Mouse (Mus musculus) Patski (cell line): ENCODE measurements around the gene Gpc2. TPM values are rescaled to one million over a fixed set of nuclear protein-coding genes. Genes with fewer than 3 reads are reported as not detected.
A peak's percentile ranks its signal among the peaks of the same experiment; 100 is the strongest.

Source experiments
- ATAC-seq: fragments of 100-300 bp; one replicate; pipeline ENCODE4 v1.8.0; 2021
- CTCF ChIA-PET: fragments of 350-600 bp; sonication (Branson Sonifier 250); formaldehyde crosslinking; loops from one replicate; lab custom pipeline; 2022; ENCODE audit warnings: inconsistent platforms; lab: Charles Lee
- POLR2A ChIA-PET: fragments of 350-600 bp; sonication (Branson Sonifier 250); formaldehyde crosslinking; loops from one replicate; lab custom pipeline; 2022; ENCODE audit warnings: antibody characterized with exemption, inconsistent platforms; lab: Charles Lee
- DNase-seq: peaks from one replicate; pipeline ENCODE4 v3.0.0-alpha.2; 2011; ENCODE audit warnings: low read depth, low spot score
- H3K27me3 ChIP-seq: fragments of 371-371 bp; one replicate; pipeline ENCODE4 v1.5.1; 2021
- CTCF ChIP-seq: fragments of 100-300 bp; IDR thresholded peaks from one replicate; pipeline ENCODE4 v1.5.1; 2021
- in situ Hi-C: fragments of 300-500 bp; cut with MboI; formaldehyde crosslinking; loops from 3 replicates; pipeline ENCODE4 v1.11.1; 2018; ENCODE audit warnings: low pct_unique_long_range_greater_than_20kb, mixed read lengths
- polyA plus RNA-seq: library from polyadenylated mRNA; unstranded; gene quantifications from one replicate; pipeline ENCODE4 v1.2.3, GENCODE M21; 2021

Gpc2 gene
- polyA plus RNA-seq, 1 experiment from 2014 or later: 13.9 TPM

- H3K27me3 ChIP-seq: no peaks in the 10 kb centered on the region
- DNase-seq: peak; percentile 98
- ChIA-PET POLR2A (interaction anchor here (1.0 to 1.2 kb wide), 2 partner anchors 8 to 30 kb away, joined by 3 to 4 read pairs; partner anchors contain the start of genes BC037034 and Nxpe5), CTCF (interaction anchor here (0.7 to 1.8 kb wide), 4 partner anchors 13 to 34 kb away, joined by 3 to 7 read pairs (median 4); partner anchors contain the start of genes Gal3st4, Gm43720, Gpc2 and Stag3)
- no peak for TF ChIP-seq CTCF
- in situ Hi-C loops: no loop called here
- ATAC-seq: peak; percentile 98
Measured at GRCm38 (mm10) chr5:138255353-138256093, 24.3 kb downstream of the Gpc2 start, which contains the start of gene Lamtor4. Lamtor4 (plus strand) TSS chr5:138255482.

- in situ Hi-C loops: loop anchor here (5.0 kb wide), 1 partner anchor 46 kb away; no protein-coding TSS in a partner anchor
- ATAC-seq (no peak), DNase-seq (no peak)
- TF ChIP-seq CTCF: no peak
- CTCF ChIA-PET: interaction anchor here (1.5 to 2.4 kb wide), 4 partner anchors 9 to 45 kb away, joined by 5 to 15 read pairs (median 10); no protein-coding TSS in a partner anchor
- POLR2A ChIA-PET: no interaction called here
- H3K27me3 ChIP-seq: no peaks in the 10 kb centered on the region
Measured at GRCm38 (mm10) chr5:138253061-138253460, 26.7 kb downstream of the Gpc2 start.

DNA sequence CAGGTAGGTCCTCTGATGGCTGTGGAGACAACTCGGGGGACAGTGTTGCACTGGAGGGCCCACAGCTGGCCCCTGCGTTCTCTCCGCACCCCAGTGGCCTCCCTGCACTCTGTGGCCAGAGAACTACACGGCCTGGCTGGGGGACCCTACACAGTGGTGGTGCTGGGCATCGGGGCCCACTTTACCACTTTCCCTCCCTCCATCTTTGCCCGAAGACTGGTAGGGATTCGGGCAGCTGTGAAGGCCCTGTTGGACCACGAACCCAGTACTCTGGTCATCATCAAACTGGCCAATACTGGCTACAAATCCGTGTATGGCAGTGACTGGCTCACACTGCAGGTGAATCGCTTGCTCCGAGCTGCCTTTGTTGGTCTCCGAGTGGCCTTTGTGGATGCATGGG is 28.7 kb downstream of the Gpc2 start:
- ATAC-seq (no peak), DNase-seq (no peak)
- H3K27me3 ChIP-seq: no peaks in the 10 kb centered on the region
- in situ Hi-C loops: loop anchor here (5.0 kb wide), 1 partner anchor 44 kb away; no protein-coding TSS in a partner anchor
- ChIA-PET POLR2A (no interaction called here), CTCF (interaction anchor here (0.8 to 2.4 kb wide), 6 partner anchors 13 to 61 kb away, joined by 3 to 12 read pairs (median 4); no protein-coding TSS in a partner anchor)
- TF ChIP-seq CTCF: no peak

DNA sequence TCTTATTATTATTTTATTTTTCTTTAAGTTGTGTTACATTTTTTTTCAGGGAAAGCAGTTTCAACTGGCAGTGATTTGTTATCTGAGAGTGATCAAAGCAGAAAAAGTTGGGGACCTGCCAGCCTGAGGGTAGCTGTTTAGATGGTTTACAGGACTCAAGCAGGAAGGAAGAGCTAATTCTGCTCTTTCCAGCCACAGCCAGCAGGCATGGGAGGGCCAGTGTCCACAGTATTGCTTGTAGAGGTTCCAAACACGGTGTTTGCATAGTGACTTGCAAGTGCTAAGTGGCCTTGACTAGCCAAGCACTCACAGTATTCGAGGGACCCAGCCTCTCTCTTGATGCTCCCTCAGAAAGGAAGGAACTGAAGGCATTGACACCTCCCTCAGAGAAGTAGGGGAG is 38.3 kb downstream of the Gpc2 start:
- no peak for DNase-seq
- CTCF ChIA-PET: no interaction called here

DNA sequence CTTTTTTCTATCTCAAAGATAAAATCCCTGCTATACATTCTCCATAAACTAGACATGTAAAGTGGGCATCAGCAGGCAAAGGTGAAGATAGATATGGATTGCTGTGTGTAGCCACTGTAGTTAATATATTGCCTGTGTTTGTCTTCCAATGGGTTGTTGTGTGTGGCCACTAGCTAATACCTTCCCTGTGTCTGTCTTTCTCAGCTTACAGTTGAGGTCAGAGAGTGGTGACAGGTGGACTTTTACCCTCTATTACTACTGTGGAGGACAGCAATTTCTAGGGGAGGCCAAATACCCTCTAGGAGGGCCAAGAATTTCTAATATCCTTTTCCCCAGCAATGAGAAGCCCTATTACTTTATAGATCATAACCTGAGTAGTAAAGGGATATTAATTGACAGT is 45.6 kb downstream of the Gpc2 start:
- in situ Hi-C loops: no loop called here
- POLR2A ChIA-PET: no interaction called here
- ATAC-seq: no peak
- no peaks in the 10 kb centered on the region for H3K27me3 ChIP-seq
- no peak for DNase-seq
- CTCF ChIA-PET: interaction anchor here (1.1 to 3.0 kb wide), 4 partner anchors 8 to 423 kb away, joined by 4 to 28 read pairs (median 6); partner anchors contain the start of gene Nxpe5
- TF ChIP-seq CTCF: no peak

More for the DNA sequence above, 38.3 kb downstream of the Gpc2 start:
- in situ Hi-C loops: no loop called here
- no peak for TF ChIP-seq CTCF
- ATAC-seq: no peak
- POLR2A ChIA-PET: no interaction called here
- peaks cover 11% of the 10 kb centered on the region for H3K27me3 ChIP-seq

DNA sequence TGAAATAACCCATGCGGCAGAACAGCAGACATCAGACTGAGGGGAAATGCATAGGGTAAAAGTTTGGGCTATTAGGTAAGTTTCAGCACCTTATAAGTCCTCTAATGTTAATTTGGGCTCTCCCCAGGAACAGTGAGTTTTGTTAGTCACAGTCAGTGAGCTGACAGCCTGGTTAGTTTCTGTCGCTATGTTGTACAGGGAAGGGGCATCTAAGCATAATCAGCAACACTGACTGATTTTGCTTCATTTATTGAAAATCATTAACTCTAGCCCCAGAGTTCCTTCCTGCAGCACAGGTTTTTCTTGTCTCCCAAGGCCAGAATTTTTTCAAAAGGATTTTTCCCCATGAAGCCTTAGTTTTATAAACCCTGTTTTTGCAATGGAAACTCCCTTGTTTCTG is 46.0 kb downstream of the Gpc2 start:
- peak; percentile 17 for ATAC-seq
- in situ Hi-C loops: no loop called here
- CTCF ChIA-PET: interaction anchor here (2.6 to 3.0 kb wide), 2 partner anchors 13 to 424 kb away, joined by 6 to 28 read pairs; no protein-coding TSS in a partner anchor

GRCm38 (mm10) chr5:138229511-138229910 is 50.3 kb downstream of the Gpc2 start:
- ChIA-PET POLR2A (interaction anchor here (0.8 to 1.1 kb wide), 2 partner anchors 8 to 25 kb away, joined by 3 to 4 read pairs; no protein-coding TSS in a partner anchor), CTCF (interaction anchor here (0.7 to 2.8 kb wide), 5 partner anchors 9 to 40 kb away, joined by 3 to 7 read pairs (median 4); no protein-coding TSS in a partner anchor)
- DNase-seq: no peak
- H3K27me3 ChIP-seq: no peaks in the 10 kb centered on the region
- in situ Hi-C loops: loop anchor here (10.0 kb wide), 1 partner anchor 295 kb away; no protein-coding TSS in a partner anchor
- ATAC-seq: no peak
- TF ChIP-seq CTCF: no peak

More for the DNA sequence above, 46.0 kb downstream of the Gpc2 start:
- H3K27me3 ChIP-seq: no peaks in the 10 kb centered on the region
- no peak for TF ChIP-seq CTCF
- DNase-seq: no peak
- POLR2A ChIA-PET: no interaction called here

- POLR2A ChIA-PET: no interaction called here
- no peak for DNase-seq
- TF ChIP-seq CTCF: peak; percentile 91
Measured at GRCm38 (mm10) chr5:138228026-138228425, 51.8 kb downstream of the Gpc2 start.

DNA sequence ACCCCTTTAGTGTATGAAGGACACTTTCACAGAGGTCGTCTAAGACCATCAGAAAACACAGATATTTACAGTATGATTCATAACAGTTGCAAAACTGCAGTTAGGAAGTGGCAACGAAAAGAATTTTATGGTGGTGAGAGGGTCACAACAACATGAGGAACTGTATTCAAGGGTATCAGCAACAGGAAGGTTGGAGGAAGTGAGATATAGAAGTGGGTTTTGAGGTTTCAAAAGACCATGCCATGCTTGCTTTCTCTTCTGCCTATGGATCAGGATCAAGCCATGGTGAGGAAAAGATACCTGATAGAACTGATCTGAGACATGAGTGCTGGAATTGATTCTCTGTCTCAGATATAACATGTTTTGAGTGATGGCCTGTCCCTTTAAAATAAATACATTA is 52.4 kb downstream of the Gpc2 start:
- ChIA-PET POLR2A (no interaction called here), CTCF (interaction anchor here (1.0 to 1.2 kb wide), 2 partner anchors 11 kb away, joined by 3 to 5 read pairs; no protein-coding TSS in a partner anchor)
- DNase-seq (no peak), ATAC-seq (no peak)
- no peak for TF ChIP-seq CTCF
- H3K27me3 ChIP-seq: no peaks in the 10 kb centered on the region
- in situ Hi-C loops: loop anchor here (10.0 kb wide), 1 partner anchor 297 kb away; no protein-coding TSS in a partner anchor

More at GRCm38 (mm10) chr5:138228026-138228425, 51.8 kb downstream of the Gpc2 start:
- H3K27me3 ChIP-seq: no peaks in the 10 kb centered on the region
- CTCF ChIA-PET: interaction anchor here (0.8 to 1.2 kb wide), 4 partner anchors 9 to 19 kb away, joined by 3 to 5 read pairs (median 4); no protein-coding TSS in a partner anchor
- in situ Hi-C loops: loop anchor here (10.0 kb wide), 1 partner anchor 297 kb away; no protein-coding TSS in a partner anchor
- ATAC-seq: no peak

GRCm38 (mm10) chr5:138226491-138226890 is 53.3 kb downstream of the Gpc2 start:
- H3K27me3 ChIP-seq: no peaks in the 10 kb centered on the region
- no peak for TF ChIP-seq CTCF
- DNase-seq (no peak), ATAC-seq (no peak)
- ChIA-PET CTCF (interaction anchor here (0.7 to 1.6 kb wide), 4 partner anchors 8 to 27 kb away, joined by 3 to 7 read pairs (median 4); no protein-coding TSS in a partner anchor), POLR2A (interaction anchor here (1.1 kb wide), 1 partner anchor 28 kb away, joined by 3 read pairs; the partner anchor contains the start of gene Lamtor4)
- in situ Hi-C loops: loop anchor here (10.0 kb wide), 1 partner anchor 298 kb away; no protein-coding TSS in a partner anchor
